Mouse (Mus musculus) midbrain, embryonic 12.5 days (tissue): ENCODE measurements around the gene Pnmal2. TPM values are rescaled to one million over a fixed set of nuclear protein-coding genes. Genes with fewer than 3 reads are reported as not detected.

ENCODE experiments used
- ATAC-seq: fragments of 200-750 bp; cut with Nextera tagmentation; 2 replicates; pipeline ENCODE4 v1.8.0; 2017; ENCODE audit warnings: low read depth, moderate TSS enrichment, moderate library complexity; ENCODE audit not compliant: low FRiP score
- H3K27ac ChIP-seq: fragments of 300-500 bp; sonication (generic); replicated peaks from 2 replicates; pipeline ENCODE4 v1.5.1; 2016; ENCODE audit warnings: mild to moderate bottlenecking
- H3K27me3 ChIP-seq: fragments of 300-500 bp; sonication (generic); 2 replicates; pipeline ENCODE4 v1.6.1; 2016; ENCODE audit warnings: mild to moderate bottlenecking
- H3K36me3 ChIP-seq: fragments of 300-500 bp; sonication (generic); 2 replicates; pipeline ENCODE4 v1.6.1; 2016
- H3K4me1 ChIP-seq: fragments of 300-500 bp; sonication (generic); 2 replicates; pipeline ENCODE4 v1.6.1; 2016
- H3K4me2 ChIP-seq: fragments of 300-500 bp; sonication (generic); replicated peaks from 2 replicates; pipeline ENCODE4 v1.6.1; 2016; ENCODE audit warnings: mild to moderate bottlenecking, moderate library complexity
- H3K4me3 ChIP-seq: fragments of 300-500 bp; sonication (generic); 2 replicates; pipeline ENCODE4 v1.5.1; 2016; ENCODE audit warnings: mild to moderate bottlenecking
- H3K9ac ChIP-seq: fragments of 300-500 bp; sonication (generic); replicated peaks from 2 replicates; pipeline ENCODE4 v1.6.1; 2016; ENCODE audit warnings: mild to moderate bottlenecking, moderate library complexity
- H3K9me3 ChIP-seq: fragments of 300-500 bp; sonication (generic); 2 replicates; pipeline ENCODE4 v1.6.1; 2016; ENCODE audit warnings: mild to moderate bottlenecking
- WGBS: fragments of 180-500 bp; shearing (Covaris S2); methylation state at CpG from one replicate; pipeline ENCODE4 v1.1.7; 2016; 5-methylcytosine and 5-hydroxymethylcytosine counted together
- polyA plus RNA-seq: library from polyadenylated mRNA; unstranded; fragments of >200 nt; fragmentation: Nextera tagmentation; extraction: Ambion mirVana; gene quantifications from 2 replicates; pipeline ENCODE4 v1.2.1, GENCODE M21; 2016

The Pnmal2 gene
- polyA plus RNA-seq, 1 experiment from 2014 or later, result 49.3 TPM

DNA sequence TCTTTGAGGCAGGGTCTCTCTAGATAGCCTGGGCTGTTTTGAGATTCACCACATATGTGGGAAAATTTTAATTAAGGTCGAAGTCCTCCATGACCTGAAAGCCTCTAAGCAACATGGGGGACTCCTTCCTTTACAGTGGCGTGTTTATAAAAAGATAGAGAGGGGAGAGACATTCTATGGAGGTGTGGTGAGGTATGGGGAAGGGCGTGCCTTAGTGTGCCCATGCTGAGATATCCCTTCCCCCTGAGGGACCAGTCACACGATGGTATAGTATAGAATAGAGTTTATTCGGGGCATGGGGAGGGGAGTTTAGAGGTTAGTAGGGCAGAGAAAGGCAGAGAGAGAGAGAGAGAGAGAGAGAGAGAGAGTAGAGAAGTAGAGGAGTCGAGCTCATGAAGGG is 33.7 kb downstream of the Pnmal2 start:
- H3K9me3 ChIP-seq, result no peaks in the 10 kb centered on the region
- H3K4me2 ChIP-seq, result no peak overlapping the region
- no peak for ATAC-seq
- H3K9ac ChIP-seq, result no peak overlapping the region
- H3K36me3 ChIP-seq, result no peaks in the 10 kb centered on the region
- H3K27ac ChIP-seq, result no peak overlapping the region
- 81% methylated on average over 6 of the region's 6 CpGs for WGBS
- H3K27me3 ChIP-seq, result no peaks in the 10 kb centered on the region
- H3K4me1 ChIP-seq, result peaks cover 20% of the 10 kb centered on the region
- no peak overlapping the region for H3K4me3 ChIP-seq

DNA sequence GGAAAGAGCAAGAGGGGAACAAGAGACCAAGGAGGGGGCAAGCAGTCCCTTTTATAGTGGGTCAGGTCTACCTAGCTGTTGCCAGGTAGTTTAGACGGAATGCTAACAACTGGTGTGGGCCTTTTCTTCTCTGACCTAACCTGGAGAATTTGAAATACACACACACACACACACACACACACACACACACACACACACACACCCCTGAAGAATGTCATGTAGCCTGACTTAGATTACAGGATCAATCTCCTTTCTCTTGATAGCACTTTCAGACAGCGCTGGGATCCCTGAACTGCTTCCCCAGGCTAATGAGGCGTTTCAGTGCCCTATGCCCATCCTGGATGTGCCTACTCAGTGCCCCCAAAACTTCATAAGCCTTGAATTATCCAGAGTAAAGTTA is 34.1 kb downstream of the Pnmal2 start:
- no peaks in the 10 kb centered on the region for H3K27me3 ChIP-seq

GRCm38 (mm10) chr7:16980348-16980747 is 35.9 kb downstream of the Pnmal2 start:
- Histone ChIP-seq H3K27me3 (no peaks in the 10 kb centered on the region), H3K9me3 (no peaks in the 10 kb centered on the region), H3K9ac (peak overlapping the region; percentile 49; the same call in 1 of the 2 replicates), H3K27ac (peak overlapping the region; percentile 70), H3K4me2 (peak overlapping the region; percentile 41), H3K4me3 (0 out of 2 replicates have a peak overlapping the region, but pooled peaks have one; percentile 10), H3K36me3 (no peaks in the 10 kb centered on the region), H3K4me1 (peaks cover 35% of the 10 kb centered on the region)
- WGBS, result 11% methylated on average over 11 of the region's 12 CpGs
- ATAC-seq, result peak; percentile 25; the same call in 1 of the 2 replicates

More for the DNA sequence above, 34.1 kb downstream of the Pnmal2 start:
- ATAC-seq, result no peak
- WGBS, result 93% methylated on average over 3 of the region's 3 CpGs
- Histone ChIP-seq H3K4me1 (peaks cover 24% of the 10 kb centered on the region), H3K27ac (no peak overlapping the region), H3K4me3 (no peak overlapping the region), H3K36me3 (no peaks in the 10 kb centered on the region), H3K9ac (no peak overlapping the region), H3K9me3 (no peaks in the 10 kb centered on the region), H3K4me2 (no peak overlapping the region)

DNA sequence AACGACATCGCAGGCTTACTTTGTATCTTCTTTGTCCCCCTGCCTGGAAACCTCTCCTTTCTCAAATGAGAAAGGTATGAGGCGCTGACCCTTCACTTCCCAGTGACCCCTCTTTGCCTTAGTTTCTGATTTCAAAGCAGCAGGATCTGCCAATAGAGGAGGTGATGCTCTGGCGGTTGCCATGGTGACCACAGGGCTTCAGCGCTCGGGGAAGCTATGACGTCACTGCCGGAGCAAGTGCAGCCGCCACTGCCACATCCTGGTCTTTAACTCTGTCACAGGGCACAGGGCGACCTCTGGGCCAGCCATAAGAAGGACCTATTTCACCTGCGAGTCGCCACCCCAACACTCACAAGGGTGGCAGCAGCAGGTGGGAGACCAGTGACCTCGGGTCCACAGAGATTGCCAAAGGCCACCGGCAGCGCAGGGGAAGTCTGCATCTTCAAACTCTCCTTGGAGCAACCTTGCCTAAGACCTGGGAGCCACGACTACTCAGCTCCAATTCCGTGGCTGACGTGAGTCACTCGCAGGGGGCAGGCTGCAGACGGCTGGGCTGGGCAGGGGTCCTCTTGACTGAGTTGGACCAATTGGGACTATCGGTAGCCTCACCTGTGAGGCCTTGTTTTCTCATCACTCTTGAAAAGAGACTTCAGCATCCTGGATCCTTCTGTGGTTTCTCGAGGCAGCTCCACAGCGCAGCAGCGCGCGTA is 38.5 kb downstream of the Pnmal2 start, which contains the start of gene Gm42372:
Gene Gm42372 (plus strand): TSS at position 228 of the 710 bp plus-strand sequence.
- Histone ChIP-seq H3K4me3 (peak within 1 kb of the TSS; percentile 40), H3K36me3 (no peaks in the 10 kb centered on the region), H3K4me1 (peaks cover 48% of the 10 kb centered on the region), H3K27ac (peak within 1 kb of the TSS; percentile 57), H3K4me2 (peak within 1 kb of the TSS; percentile 55), H3K27me3 (no peaks in the 10 kb centered on the region), H3K9me3 (no peaks in the 10 kb centered on the region), H3K9ac (peak within 1 kb of the TSS; percentile 41)
- WGBS, result 21% methylated on average over 26 of the region's 26 CpGs
- ATAC-seq, result peak; percentile 80

DNA sequence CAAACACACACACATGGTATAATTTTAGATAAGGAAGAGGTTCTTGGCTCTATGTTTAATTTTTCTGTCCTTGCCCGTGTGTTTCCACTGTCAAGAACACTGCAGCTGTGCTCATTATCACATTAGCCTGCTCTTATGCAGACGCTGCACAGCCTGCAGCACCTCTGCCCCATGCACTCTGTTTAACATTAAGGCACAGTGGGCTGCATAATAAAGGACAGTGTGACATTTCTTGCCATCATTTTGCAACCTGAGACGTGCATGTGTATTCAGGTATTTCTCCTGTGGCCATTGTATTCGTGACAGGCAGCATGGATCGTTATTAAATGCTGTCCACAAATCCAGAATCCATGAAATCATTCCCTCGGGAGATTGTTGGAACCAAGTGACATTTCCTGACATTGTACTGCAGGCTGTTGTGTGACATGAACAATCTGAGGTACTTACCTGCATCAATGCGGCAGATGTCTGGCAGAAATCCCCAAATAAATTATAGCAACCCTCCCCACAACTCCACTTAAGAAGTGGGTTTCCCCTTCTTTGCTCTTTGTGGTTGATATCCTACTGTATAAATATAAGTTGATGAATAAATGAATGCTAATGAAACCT is 43.2 kb downstream of the Pnmal2 start:
- H3K4me1 ChIP-seq, result peaks cover 62% of the 10 kb centered on the region
- ATAC-seq, result no peak
- H3K36me3 ChIP-seq, result no peaks in the 10 kb centered on the region
- no peak overlapping the region for H3K4me3 ChIP-seq
- H3K27ac ChIP-seq, result peak overlapping the region; percentile 85
- H3K9me3 ChIP-seq, result 0 out of 2 replicates have a peak, but pooled peaks cover 3% of the 10 kb centered on the region
- H3K27me3 ChIP-seq, result no peaks in the 10 kb centered on the region
- H3K4me2 ChIP-seq, result peak overlapping the region; percentile 15; the same call in 1 of the 2 replicates
- peak overlapping the region; percentile 15; the same call in 1 of the 2 replicates for H3K9ac ChIP-seq
- WGBS, result 48% methylated on average over 7 of the region's 7 CpGs

GRCm38 (mm10) chr7:16988405-16988804 is 43.9 kb downstream of the Pnmal2 start:
- H3K36me3 ChIP-seq, result no peaks in the 10 kb centered on the region

GRCm38 (mm10) chr7:16990006-16990744 is 45.7 kb downstream of the Pnmal2 start:
- Histone ChIP-seq H3K9me3 (0 out of 2 replicates have a peak, but pooled peaks cover 3% of the 10 kb centered on the region), H3K4me1 (peaks cover 63% of the 10 kb centered on the region), H3K4me3 (no peak overlapping the region), H3K36me3 (no peaks in the 10 kb centered on the region), H3K9ac (peak overlapping the region; percentile 28; the same call in 1 of the 2 replicates), H3K27me3 (no peaks in the 10 kb centered on the region), H3K27ac (peak overlapping the region; percentile 77), H3K4me2 (no peak overlapping the region; the same call in 1 of the 2 replicates)
- WGBS, result 25% methylated on average over 15 of the region's 15 CpGs
- no peak for ATAC-seq

More at GRCm38 (mm10) chr7:16988405-16988804, 43.9 kb downstream of the Pnmal2 start:
- no peak overlapping the region for H3K9ac ChIP-seq
- H3K4me2 ChIP-seq, result no peak overlapping the region
- no peaks in the 10 kb centered on the region for H3K27me3 ChIP-seq
- 0 out of 2 replicates have a peak, but pooled peaks cover 3% of the 10 kb centered on the region for H3K9me3 ChIP-seq
- ATAC-seq, result no peak
- H3K27ac ChIP-seq, result peak overlapping the region; percentile 85
- no peak overlapping the region for H3K4me3 ChIP-seq
- H3K4me1 ChIP-seq, result peaks cover 56% of the 10 kb centered on the region
- WGBS, result 65% methylated on average over 3 of the region's 3 CpGs

DNA sequence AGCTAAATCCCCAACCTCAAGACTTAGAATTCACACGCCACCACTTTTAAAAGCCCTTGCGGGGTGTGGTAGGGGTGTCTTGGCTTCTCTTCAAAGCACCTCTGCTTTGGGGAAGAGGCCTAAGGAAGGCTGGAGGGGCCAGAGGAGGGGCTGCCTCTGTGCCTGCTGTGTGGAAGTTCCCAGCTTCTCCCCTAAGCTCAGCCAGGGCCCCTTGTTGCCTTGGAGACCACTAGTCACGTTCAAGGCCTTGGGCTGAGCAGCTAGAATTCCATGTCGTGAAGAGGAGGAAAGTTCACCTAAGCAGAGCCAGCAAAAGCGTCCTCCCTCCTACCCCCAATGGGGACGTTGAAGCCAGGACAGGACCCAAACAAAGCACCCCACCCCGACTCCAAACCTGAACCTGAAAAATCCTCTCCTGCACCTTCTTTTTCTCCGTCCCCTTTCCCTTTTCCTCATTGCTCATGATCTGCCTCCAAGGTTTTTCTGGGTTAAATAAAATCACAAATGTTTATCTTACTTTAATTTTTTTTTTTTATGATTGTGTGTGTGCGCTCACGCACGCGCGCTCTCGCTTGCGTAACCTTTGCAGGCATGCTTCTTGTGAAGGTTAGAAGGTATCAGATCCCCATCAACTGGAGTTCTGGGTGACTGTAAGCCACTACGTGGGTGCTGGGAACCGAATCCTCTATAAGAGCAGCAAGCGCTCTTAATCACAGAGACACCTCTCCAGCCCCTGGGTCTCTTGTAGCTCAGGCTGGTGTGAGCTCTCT is 47.4 kb downstream of the Pnmal2 start:
- Histone ChIP-seq H3K4me2 (peak overlapping the region; percentile 6; the same call in 1 of the 2 replicates), H3K9ac (no peak overlapping the region), H3K9me3 (0 out of 2 replicates have a peak, but pooled peaks cover 3% of the 10 kb centered on the region), H3K4me3 (no peak overlapping the region), H3K27ac (peak overlapping the region; percentile 78), H3K36me3 (no peaks in the 10 kb centered on the region), H3K4me1 (peaks cover 73% of the 10 kb centered on the region), H3K27me3 (no peaks in the 10 kb centered on the region)
- peak; percentile 68 for ATAC-seq
- 56% methylated on average over 18 of the region's 18 CpGs for WGBS

DNA sequence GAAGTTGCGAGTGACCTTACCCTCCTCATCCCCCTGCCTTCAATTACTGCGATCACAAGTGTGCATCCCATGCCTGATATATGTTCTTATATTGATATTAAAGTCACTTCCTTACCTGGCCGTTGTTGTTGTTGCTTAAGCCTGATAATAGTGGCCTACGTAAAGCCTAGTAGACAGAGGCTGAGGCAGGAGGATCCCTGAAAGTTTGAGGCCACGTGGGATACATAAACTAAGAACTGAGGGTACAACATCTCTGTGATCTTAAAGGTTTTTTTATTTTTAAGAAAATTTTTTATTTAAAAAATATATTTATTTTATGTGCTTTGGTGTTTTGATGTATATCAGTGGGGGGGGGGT is 47.9 kb downstream of the Pnmal2 start, which contains the start of gene Ccdc8:
Gene Ccdc8 (plus strand): TSS at position 258 of the 357 bp plus-strand sequence.
- WGBS, result 91% methylated on average over 5 of the region's 5 CpGs
- no peaks in the 10 kb centered on the region for H3K27me3 ChIP-seq
- peak within 1 kb of the TSS; percentile 78 for H3K27ac ChIP-seq
- H3K36me3 ChIP-seq, result peaks cover under 1% of the 10 kb centered on the region; the same call in 1 of the 2 replicates
- no peak for ATAC-seq
- H3K9ac ChIP-seq, result peak within 1 kb of the TSS; percentile 66
- peak within 1 kb of the TSS; percentile 59 for H3K4me2 ChIP-seq
- H3K4me1 ChIP-seq, result peaks cover 69% of the 10 kb centered on the region
- 0 out of 2 replicates have a peak, but pooled peaks cover 3% of the 10 kb centered on the region for H3K9me3 ChIP-seq
- H3K4me3 ChIP-seq, result peak within 1 kb of the TSS; percentile 47

- H3K27ac ChIP-seq, result peak overlapping the region; percentile 58
- peaks cover 7% of the 10 kb centered on the region; the same call in 1 of the 2 replicates for H3K36me3 ChIP-seq
- peak overlapping the region; percentile 66 for H3K9ac ChIP-seq
- peak overlapping the region; percentile 59 for H3K4me2 ChIP-seq
- ATAC-seq, result peak; percentile 73
- 0 out of 2 replicates have a peak, but pooled peaks cover 3% of the 10 kb centered on the region for H3K9me3 ChIP-seq
- H3K27me3 ChIP-seq, result no peaks in the 10 kb centered on the region
- H3K4me3 ChIP-seq, result peak overlapping the region; percentile 47
- under 1% methylated on average over 27 of the region's 27 CpGs for WGBS
- H3K4me1 ChIP-seq, result peaks cover 61% of the 10 kb centered on the region
These were observed 49.3 kb downstream of the Pnmal2 start for GRCm38 (mm10) chr7:16993651-16994399.
